Mouse (Mus musculus) bone marrow, adult 2 months (tissue): ENCODE results near the gene Gm45618. TPM values are rescaled to one million over a fixed set of nuclear protein-coding genes. Genes with fewer than 3 reads are reported as not detected.
"Not testable (repeated sequence)": the region's sequence is repeated elsewhere in the genome, so short reads cannot be mapped to it uniquely, and the experiment has no call there.

Experiments
- H3K27ac ChIP-seq: fragments of 200-500 bp; 2 replicates; pipeline ENCODE4 v1.5.1; 2012; ENCODE audit warnings: low read depth, mild to moderate bottlenecking, control low read depth, inconsistent platforms, low read length; ENCODE audit not compliant: control insufficient read depth, poor library complexity, insufficient read depth
- H3K4me1 ChIP-seq: fragments of 200-500 bp; 2 replicates; pipeline ENCODE4 v1.6.1; 2011; ENCODE audit warnings: low read length; ENCODE audit not compliant: control insufficient read depth, insufficient read depth
- H3K4me3 ChIP-seq: fragments of 200-500 bp; replicated peaks from 2 replicates; pipeline ENCODE3; 2011; ENCODE audit warnings: mild to moderate bottlenecking, low read depth, low read length, control low read depth; ENCODE audit not compliant: control insufficient read depth
- CTCF ChIP-seq: fragments of 200-500 bp; IDR thresholded peaks from 2 replicates; pipeline ENCODE4 v1.5.1; 2011; ENCODE audit warnings: low read length, control low read depth; ENCODE audit not compliant: control insufficient read depth, insufficient read depth
- POLR2A ChIP-seq: fragments of 200-500 bp; IDR thresholded peaks from 2 replicates; pipeline ENCODE4 v1.6.1; 2011; ENCODE audit warnings: low read depth, mild to moderate bottlenecking, control low read depth, low read length, borderline replicate concordance; ENCODE audit not compliant: control insufficient read depth
- WGBS: fragments of 180-500 bp; shearing (Covaris S2); methylation state at CpG from one replicate; pipeline ENCODE4 v1.1.7; 2018; 5-methylcytosine and 5-hydroxymethylcytosine counted together
- polyA plus RNA-seq: library from polyadenylated mRNA; stranded (reverse); fragments of >200 nt; gene quantifications from 2 replicates; pipeline ENCODE4 v1.2.4, GENCODE M21; 2011; ENCODE audit warnings: low replicate concordance; ENCODE audit not compliant: missing spikeins, insufficient read depth, insufficient read length

The Gm45618 gene
- polyA plus RNA-seq, 1 experiment: not detected

DNA sequence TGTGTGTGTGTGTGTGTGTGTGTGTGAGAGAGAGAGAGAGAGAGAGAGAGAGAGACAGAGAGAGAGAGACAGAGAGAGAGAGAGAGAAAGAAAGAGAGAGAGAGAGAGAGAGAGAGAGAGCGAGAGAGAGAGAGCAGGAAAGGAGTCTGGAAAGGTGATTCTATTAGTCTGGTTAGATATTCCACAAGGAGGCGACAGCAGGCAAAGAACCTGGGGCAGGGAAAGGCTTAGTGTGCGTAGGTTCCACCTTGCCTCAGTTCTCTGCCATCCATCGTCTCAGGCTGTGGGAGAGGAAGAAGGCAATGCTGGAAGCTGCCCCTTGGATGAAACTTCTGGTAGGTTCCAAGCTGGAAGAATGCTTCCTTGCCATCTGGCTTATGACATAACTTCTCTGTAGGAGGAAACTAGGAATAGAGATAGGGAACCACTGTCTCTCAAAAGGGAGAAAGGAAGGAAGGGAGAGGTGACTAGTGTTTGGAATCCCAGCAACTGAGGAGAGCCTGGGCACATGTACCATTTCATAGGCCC is 24.9 kb upstream of the Gm45618 start:
- no peaks in the 10 kb centered on the region for H3K4me1 ChIP-seq
- TF ChIP-seq POLR2A (no peak), CTCF (no peak)
- no peak overlapping the region for H3K4me3 ChIP-seq
- H3K27ac ChIP-seq: no peak overlapping the region
- WGBS: 71% methylated on average over 4 of the region's 4 CpGs

- Histone ChIP-seq H3K4me1 (no peaks in the 10 kb centered on the region), H3K4me3 (no peak within 1 kb of the TSS), H3K27ac (no peak within 1 kb of the TSS)
- WGBS: 62% methylated on average over 1 of the region's 1 CpGs
- TF ChIP-seq POLR2A (no peak), CTCF (no peak)
These were observed 24.0 kb upstream of the Gm45618 start, which contains the start of gene Gm45337 for GRCm38 (mm10) chr7:142144507-142144906. Gene Gm45337 (minus strand): TSS chr7:142144607.

GRCm38 (mm10) chr7:142143506-142144010 is 23.0 kb upstream of the Gm45618 start:
- not testable (repeated sequence) for H3K4me1 ChIP-seq, H3K4me3 ChIP-seq, H3K27ac ChIP-seq
- 0% methylated on average over 1 of the region's 1 CpGs for WGBS

- WGBS: 0% methylated on average over 1 of the region's 1 CpGs
- no peak overlapping the region for H3K4me3 ChIP-seq
- TF ChIP-seq POLR2A (no peak), CTCF (no peak)
- H3K27ac ChIP-seq: no peak overlapping the region
- no peaks in the 10 kb centered on the region for H3K4me1 ChIP-seq
These were observed 20.2 kb upstream of the Gm45618 start for GRCm38 (mm10) chr7:142140696-142141095.

DNA sequence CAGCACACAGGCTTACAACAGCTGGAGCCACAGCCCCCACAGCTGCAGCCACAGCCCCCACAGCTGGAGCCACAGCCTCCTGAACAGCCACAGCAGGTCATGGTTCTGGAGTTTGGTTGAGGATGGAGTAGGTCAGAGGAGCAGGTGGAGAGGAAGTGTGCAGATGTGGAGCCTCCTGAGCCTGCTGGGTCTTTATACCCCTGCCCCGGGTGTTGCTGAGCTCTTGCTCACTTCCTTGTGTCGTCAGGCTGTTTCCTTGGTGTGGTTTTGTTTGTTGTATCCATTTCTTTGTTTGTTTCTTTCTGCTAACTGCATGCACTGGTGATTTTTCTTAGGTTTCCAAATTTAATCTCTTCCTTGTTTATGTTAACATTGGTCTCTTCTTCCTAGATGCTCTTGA is 15.4 kb upstream of the Gm45618 start, which contains the start of gene Gm39115:
Gm39115 (minus strand) TSS at position 101 of the 400 bp plus-strand sequence.
- H3K27ac ChIP-seq, H3K4me1 ChIP-seq, H3K4me3 ChIP-seq: not testable (repeated sequence)
- 4% methylated on average over 2 of the region's 2 CpGs for WGBS

- WGBS: 52% methylated on average over 4 of the region's 4 CpGs
- TF ChIP-seq POLR2A: no peak
- peak; percentile 8; the same call in 1 of the 2 replicates for TF ChIP-seq CTCF
- Histone ChIP-seq H3K4me3 (no peak overlapping the region), H3K27ac (no peak overlapping the region), H3K4me1 (no peaks in the 10 kb centered on the region)
These were observed 13.9 kb upstream of the Gm45618 start for GRCm38 (mm10) chr7:142134206-142134995.

DNA sequence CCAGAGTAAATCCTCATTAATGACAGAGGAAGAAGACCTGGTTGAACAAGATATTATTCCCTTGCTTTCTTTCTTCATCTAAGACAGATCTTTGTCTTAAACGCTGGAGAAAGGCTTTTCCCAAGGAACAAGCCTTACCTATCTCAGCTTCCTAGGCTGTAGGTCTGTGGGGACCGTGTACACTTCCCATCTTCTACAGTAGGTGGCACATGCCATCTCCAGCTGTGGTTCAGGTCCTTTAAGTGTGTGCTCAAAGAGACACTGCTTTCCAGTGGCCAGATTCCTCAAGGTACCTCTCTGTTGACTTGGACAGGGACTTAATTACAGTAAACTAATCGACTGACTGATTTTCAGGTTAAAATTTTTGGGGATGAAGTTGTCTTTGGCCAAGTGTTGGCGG is 8.3 kb upstream of the Gm45618 start:
- TF ChIP-seq POLR2A (no peak), CTCF (no peak)
- WGBS: 49% methylated on average over 4 of the region's 4 CpGs

DNA sequence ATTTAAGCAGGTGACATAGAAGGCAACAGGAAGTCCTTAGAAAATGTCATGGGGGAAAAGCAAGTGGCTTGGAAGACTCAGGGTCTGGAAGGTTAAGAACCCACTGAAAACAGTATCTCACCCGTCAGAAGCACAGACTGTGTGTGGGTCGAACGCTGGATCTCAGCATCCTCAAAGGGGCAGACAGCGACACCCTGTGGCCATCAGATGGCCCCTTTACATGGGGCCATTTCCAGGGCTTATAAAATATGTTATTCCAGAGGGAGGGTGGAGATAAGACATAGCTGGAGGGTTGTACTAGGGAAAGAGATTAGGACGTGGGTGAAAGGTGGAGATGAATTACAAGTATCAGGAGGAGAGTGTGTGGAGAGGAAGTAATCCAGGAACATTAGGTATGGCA is 897 bp downstream of the Gm45618 start:
- peak; percentile 42; the same call in 1 of the 2 replicates for TF ChIP-seq CTCF
- no peak for TF ChIP-seq POLR2A
- no peak overlapping the region for H3K27ac ChIP-seq
- no peaks in the 10 kb centered on the region for H3K4me1 ChIP-seq
- H3K4me3 ChIP-seq: no peak overlapping the region
- 15% methylated on average over 5 of the region's 5 CpGs for WGBS

More for the DNA sequence above, 8.3 kb upstream of the Gm45618 start:
- Histone ChIP-seq H3K27ac (no peak overlapping the region), H3K4me3 (no peak overlapping the region), H3K4me1 (no peaks in the 10 kb centered on the region)

- no peak for TF ChIP-seq POLR2A
- TF ChIP-seq CTCF: no peak
- no peak overlapping the region for H3K4me3 ChIP-seq
- no peak overlapping the region for H3K27ac ChIP-seq
- H3K4me1 ChIP-seq: no peaks in the 10 kb centered on the region
- 47% methylated on average over 5 of the region's 5 CpGs for WGBS
These were observed 15.8 kb downstream of the Gm45618 start for GRCm38 (mm10) chr7:142104747-142105146.
